Mouse (Mus musculus): ENCODE measurements at regions not wholly inside any gene's neighbourhood (a gene's known extent, or its start where the extent isn't known, plus 50 kb on each side); places are given as distances from the start of the nearest gene placed in this dataset.

DNA sequence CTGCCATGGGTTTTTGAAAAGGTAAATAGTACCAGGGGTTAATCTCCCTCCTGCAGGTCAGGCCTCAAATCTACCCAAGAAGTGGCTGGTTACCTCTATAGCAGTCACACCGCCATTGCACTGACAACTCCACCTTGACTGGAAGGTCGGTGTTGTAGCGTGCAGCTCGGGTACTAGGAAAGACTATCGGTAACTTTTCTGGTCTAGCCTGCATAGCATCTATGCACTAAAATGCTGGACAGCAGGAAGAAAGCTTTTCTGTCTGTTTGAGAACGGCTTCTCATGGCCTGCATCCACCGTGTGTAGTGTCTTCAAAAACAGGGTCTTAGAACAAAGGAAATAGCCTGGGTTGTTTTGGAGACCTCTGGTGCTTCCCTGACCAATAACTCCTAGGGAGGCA is 88.8 kb downstream of the Bms1 start:
- H3K4me1 ChIP-seq (ENCODE audit: control insufficient read depth, insufficient read depth, low read length): no peaks in the 10 kb centered on the region
- H3K9ac ChIP-seq (ENCODE audit: low read depth, low read length): no peak overlapping the region
- H3K27ac ChIP-seq: no peak overlapping the region
- H3K79me2 ChIP-seq (replicated peaks; ENCODE audit: control insufficient read depth, insufficient read depth, low read length): no peaks in the 10 kb centered on the region
- no peaks in the 10 kb centered on the region for H3K27me3 ChIP-seq (ENCODE audit: control insufficient read depth, insufficient read depth, low read length)
- H3K4me3 ChIP-seq: no peak overlapping the region
- no peaks in the 10 kb centered on the region for H3K36me3 ChIP-seq (ENCODE audit: control insufficient read depth, insufficient read depth, low read length)
- WGBS: 90% methylated on average over 7 of the region's 7 CpGs
- TF ChIP-seq CTCF (IDR thresholded peaks at IDR 0.05): no peak
- no peak for TF ChIP-seq EP300 (IDR thresholded peaks at IDR 0.05; ENCODE audit: insufficient read depth, low read depth, low read length)
- TF ChIP-seq POLR2A (IDR thresholded peaks at IDR 0.05; ENCODE audit: insufficient read depth, low read depth, low read length): no peak
- no peak for DNase-seq
- intact Hi-C loops (cut with DNase I): no loop called here

DNA sequence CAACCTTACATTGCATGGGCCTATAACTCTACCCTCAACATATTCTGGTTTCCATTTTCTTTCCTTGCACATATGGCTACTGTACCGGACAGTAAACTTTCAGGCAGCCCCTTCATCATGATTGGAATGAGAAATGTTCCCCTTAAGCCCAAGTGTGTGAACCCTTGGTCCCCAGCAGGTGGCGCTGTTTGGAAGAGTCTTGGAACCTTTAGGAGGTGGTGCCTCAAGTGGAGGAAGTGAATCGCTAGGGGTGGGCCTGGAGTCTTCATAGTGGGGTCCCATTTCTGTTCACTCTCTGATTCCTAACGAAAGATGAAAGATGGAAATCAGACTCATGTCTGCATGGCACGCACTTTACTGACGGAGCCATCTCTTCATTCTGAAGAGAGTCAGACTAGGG is 91.8 kb downstream of the Bms1 start:
- no peaks in the 10 kb centered on the region for H3K27me3 ChIP-seq (ENCODE audit: control insufficient read depth, insufficient read depth, low read length)

DNA sequence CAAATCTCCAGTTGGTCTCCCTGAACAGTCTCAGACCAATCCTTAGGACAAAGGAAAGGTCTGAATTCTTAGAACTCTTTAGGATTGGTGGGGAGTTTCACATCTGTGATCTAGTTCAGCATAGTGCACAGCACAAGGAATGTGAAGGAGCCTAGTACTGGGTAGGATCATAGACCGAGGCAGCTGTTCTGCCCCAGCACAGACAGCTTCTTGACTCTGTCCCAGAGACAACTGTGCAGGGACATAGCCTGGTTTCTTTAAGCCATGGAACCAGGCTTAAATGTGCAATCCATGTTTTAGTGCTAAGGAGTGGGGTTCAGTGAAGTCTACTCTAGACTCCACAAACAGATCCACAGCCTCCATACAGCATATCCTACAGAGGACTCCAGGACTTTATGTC is 93.6 kb downstream of the Bms1 start:
- H3K79me2 ChIP-seq (replicated peaks; ENCODE audit: control insufficient read depth, insufficient read depth, low read length): no peaks in the 10 kb centered on the region
- intact Hi-C loops (cut with DNase I): no loop called here
- no peaks in the 10 kb centered on the region for H3K27me3 ChIP-seq (ENCODE audit: control insufficient read depth, insufficient read depth, low read length)
- TF ChIP-seq POLR2A (IDR thresholded peaks at IDR 0.05; ENCODE audit: insufficient read depth, low read depth, low read length) (no peak), CTCF (IDR thresholded peaks at IDR 0.05) (no peak), EP300 (IDR thresholded peaks at IDR 0.05; ENCODE audit: insufficient read depth, low read depth, low read length) (no peak)
- DNase-seq: no peak
- 92% methylated on average over 1 of the region's 1 CpGs for WGBS
- H3K36me3 ChIP-seq (ENCODE audit: control insufficient read depth, insufficient read depth, low read length): no peaks in the 10 kb centered on the region
- no peak overlapping the region for H3K9ac ChIP-seq (ENCODE audit: low read depth, low read length)
- H3K4me3 ChIP-seq: no peak overlapping the region
- no peak overlapping the region for H3K27ac ChIP-seq
- H3K4me1 ChIP-seq (ENCODE audit: control insufficient read depth, insufficient read depth, low read length): peaks cover 4% of the 10 kb centered on the region; the same call in 1 of the 2 replicates

More for the DNA sequence above, 91.8 kb downstream of the Bms1 start:
- TF ChIP-seq CTCF (IDR thresholded peaks at IDR 0.05): peak; percentile 39
- TF ChIP-seq POLR2A (IDR thresholded peaks at IDR 0.05; ENCODE audit: insufficient read depth, low read depth, low read length): no peak
- no peak for TF ChIP-seq EP300 (IDR thresholded peaks at IDR 0.05; ENCODE audit: insufficient read depth, low read depth, low read length)
- DNase-seq: no peak
- H3K4me3 ChIP-seq: no peak overlapping the region
- no peak overlapping the region for H3K9ac ChIP-seq (ENCODE audit: low read depth, low read length)
- WGBS: 69% methylated on average over 6 of the region's 6 CpGs
- H3K36me3 ChIP-seq (ENCODE audit: control insufficient read depth, insufficient read depth, low read length): no peaks in the 10 kb centered on the region
- peaks cover 4% of the 10 kb centered on the region; the same call in 1 of the 2 replicates for H3K4me1 ChIP-seq (ENCODE audit: control insufficient read depth, insufficient read depth, low read length)
- H3K79me2 ChIP-seq (replicated peaks; ENCODE audit: control insufficient read depth, insufficient read depth, low read length): no peaks in the 10 kb centered on the region
- H3K27ac ChIP-seq: no peak overlapping the region
- intact Hi-C loops (cut with DNase I): no loop called here

DNA sequence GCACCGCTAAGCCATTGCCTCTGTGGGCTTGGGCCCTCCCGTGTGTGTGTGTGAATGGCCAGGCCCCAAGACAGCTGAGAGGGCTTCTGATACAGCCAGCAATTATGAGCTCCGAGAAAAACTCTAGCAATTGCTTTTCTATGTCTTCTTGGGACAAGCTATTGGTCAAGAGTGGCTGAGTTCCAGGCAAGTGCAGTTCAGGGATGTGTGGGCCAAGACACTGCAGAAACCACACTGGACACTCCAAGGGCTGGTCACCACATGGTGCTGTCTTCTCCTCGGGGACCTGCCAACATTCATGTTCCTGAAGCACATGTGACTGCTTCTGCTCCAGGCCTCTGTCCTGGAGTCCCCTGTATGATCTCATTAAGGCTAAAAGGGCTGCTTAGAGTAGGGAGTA is 94.7 kb downstream of the Bms1 start:
- WGBS: 58% methylated on average over 4 of the region's 4 CpGs
- intact Hi-C loops (cut with DNase I): no loop called here
- TF ChIP-seq EP300 (IDR thresholded peaks at IDR 0.05; ENCODE audit: insufficient read depth, low read depth, low read length) (0 out of 2 replicates have a peak, but pooled peaks have one; percentile 53), CTCF (IDR thresholded peaks at IDR 0.05) (no peak), POLR2A (IDR thresholded peaks at IDR 0.05; ENCODE audit: insufficient read depth, low read depth, low read length) (no peak)
- Histone ChIP-seq H3K27me3 (ENCODE audit: control insufficient read depth, insufficient read depth, low read length) (no peaks in the 10 kb centered on the region), H3K36me3 (ENCODE audit: control insufficient read depth, insufficient read depth, low read length) (no peaks in the 10 kb centered on the region), H3K79me2 (replicated peaks; ENCODE audit: control insufficient read depth, insufficient read depth, low read length) (no peaks in the 10 kb centered on the region), H3K4me1 (ENCODE audit: control insufficient read depth, insufficient read depth, low read length) (peaks cover 4% of the 10 kb centered on the region), H3K27ac (no peak overlapping the region), H3K4me3 (no peak overlapping the region), H3K9ac (ENCODE audit: low read depth, low read length) (no peak overlapping the region)
- DNase-seq: peak; percentile 56 to 80

DNA sequence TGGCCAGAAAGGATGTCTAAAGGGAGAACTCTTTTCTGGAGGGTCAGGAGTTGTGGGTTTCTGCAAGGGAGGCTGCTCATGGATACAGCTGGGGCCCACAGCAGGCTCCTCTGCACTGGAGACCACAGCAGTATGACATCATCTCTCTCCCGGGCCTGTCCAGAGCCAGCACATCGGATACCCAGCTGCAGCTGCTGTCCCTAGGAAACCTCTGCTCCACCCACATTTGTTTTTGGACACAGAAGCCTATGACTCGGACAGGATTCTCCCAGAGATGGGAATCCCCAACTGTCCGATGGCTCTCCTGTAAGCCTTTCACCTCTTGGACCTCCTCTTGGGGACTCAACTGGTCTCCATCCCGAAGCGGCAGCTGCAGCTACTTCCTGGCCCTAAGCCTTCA is 96.2 kb downstream of the Bms1 start:
- no peak overlapping the region for H3K9ac ChIP-seq (ENCODE audit: low read depth, low read length)
- 42% methylated on average over 6 of the region's 6 CpGs for WGBS

DNA sequence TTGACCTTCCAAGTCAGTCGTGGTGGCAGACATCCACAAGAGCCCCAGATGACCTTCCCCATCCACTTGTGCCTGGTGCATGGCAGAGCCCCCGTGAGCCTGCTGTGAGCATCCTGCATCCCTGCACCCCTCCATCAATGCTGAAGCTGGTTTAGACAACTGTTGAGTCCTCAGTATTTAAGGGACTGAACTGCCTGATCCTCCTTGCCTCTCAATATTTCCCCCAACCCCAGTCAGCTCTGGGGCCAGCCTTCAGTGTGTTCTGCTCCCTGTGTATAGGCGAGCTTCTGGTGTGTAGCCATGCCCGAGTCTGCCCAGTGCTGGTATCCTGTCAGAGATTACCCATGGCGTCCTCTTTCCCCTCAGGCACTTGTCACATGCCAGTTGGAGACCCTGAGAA is 96.6 kb downstream of the Bms1 start:
- Histone ChIP-seq H3K4me1 (ENCODE audit: control insufficient read depth, insufficient read depth, low read length) (peaks cover 4% of the 10 kb centered on the region), H3K4me3 (no peak overlapping the region), H3K27ac (no peak overlapping the region), H3K36me3 (ENCODE audit: control insufficient read depth, insufficient read depth, low read length) (no peaks in the 10 kb centered on the region), H3K9ac (ENCODE audit: low read depth, low read length) (no peak overlapping the region), H3K27me3 (ENCODE audit: control insufficient read depth, insufficient read depth, low read length) (no peaks in the 10 kb centered on the region), H3K79me2 (replicated peaks; ENCODE audit: control insufficient read depth, insufficient read depth, low read length) (no peaks in the 10 kb centered on the region)
- TF ChIP-seq EP300 (IDR thresholded peaks at IDR 0.05; ENCODE audit: insufficient read depth, low read depth, low read length): no peak
- TF ChIP-seq POLR2A (IDR thresholded peaks at IDR 0.05; ENCODE audit: insufficient read depth, low read depth, low read length): no peak
- TF ChIP-seq CTCF (IDR thresholded peaks at IDR 0.05): no peak
- peak; percentile 26 to 31 for DNase-seq
- intact Hi-C loops (cut with DNase I): no loop called here
- 40% methylated on average over 5 of the region's 5 CpGs for WGBS

More for the DNA sequence above, 96.2 kb downstream of the Bms1 start:
- Histone ChIP-seq H3K4me3 (no peak overlapping the region), H3K36me3 (ENCODE audit: control insufficient read depth, insufficient read depth, low read length) (no peaks in the 10 kb centered on the region), H3K27me3 (ENCODE audit: control insufficient read depth, insufficient read depth, low read length) (no peaks in the 10 kb centered on the region), H3K4me1 (ENCODE audit: control insufficient read depth, insufficient read depth, low read length) (peaks cover 4% of the 10 kb centered on the region), H3K79me2 (replicated peaks; ENCODE audit: control insufficient read depth, insufficient read depth, low read length) (no peaks in the 10 kb centered on the region), H3K27ac (peak overlapping the region; percentile 20; the same call in 1 of the 2 replicates)
- intact Hi-C loops (cut with DNase I): no loop called here
- no peak for TF ChIP-seq POLR2A (IDR thresholded peaks at IDR 0.05; ENCODE audit: insufficient read depth, low read depth, low read length)
- 0 out of 2 replicates have a peak, but pooled peaks have one; percentile 46 for TF ChIP-seq EP300 (IDR thresholded peaks at IDR 0.05; ENCODE audit: insufficient read depth, low read depth, low read length)
- DNase-seq: peak; percentile 47 to 66

Measured in heart, adult 2 months (tissue).